Mouse (Mus musculus): ENCODE data around the gene Nme7. TPM values are rescaled to one million over a fixed set of nuclear protein-coding genes. Genes with fewer than 3 reads are reported as not detected.

The Nme7 gene
- total and polyA plus RNA-seq, 2 experiments from 2014 or later, result 17.6 to 25.8 TPM

GRCm38 (mm10) chr1:164315266-164315665 lies 11.3 kb downstream of the Nme7 start:
- Histone ChIP-seq H3K4me1 (ENCODE audit: insufficient read depth, low read length) (no peaks in the 10 kb centered on the region), H3K9me3 (ENCODE audit: low read length) (no peaks in the 10 kb centered on the region), H3K27ac (ENCODE audit: low read depth, low read length) (no peak overlapping the region), H3K36me3 (ENCODE audit: insufficient read depth, low read length) (peaks cover 12% of the 10 kb centered on the region), H3K4me3 (ENCODE audit: low read depth, low read length) (no peak overlapping the region), H3K27me3 (ENCODE audit: insufficient read depth, low read length) (no peaks in the 10 kb centered on the region), H3K9ac (replicated peaks; ENCODE audit: low read length, poor library complexity, severe bottlenecking) (no peak overlapping the region), H3K4me2 (ENCODE audit: low read depth, low read length, poor library complexity, severe bottlenecking) (no peak overlapping the region)
- DNase-seq (ENCODE audit: low spot score) (peak; percentile 34), ATAC-seq (ENCODE audit: low FRiP score) (no peak)
- peak; percentile 79 for TF ChIP-seq CTCF (IDR thresholded peaks at IDR 0.05)
- 75% methylated on average over 8 of the region's 8 CpGs for WGBS

- H3K27ac ChIP-seq (ENCODE audit: low read depth, low read length), result no peak overlapping the region
- peaks cover 12% of the 10 kb centered on the region for H3K36me3 ChIP-seq (ENCODE audit: insufficient read depth, low read length)
- ATAC-seq (ENCODE audit: low FRiP score) (peak; percentile 59), DNase-seq (ENCODE audit: low spot score) (peak; percentile 88)
- 19% methylated on average over 3 of the region's 3 CpGs for WGBS
- no peaks in the 10 kb centered on the region for H3K27me3 ChIP-seq (ENCODE audit: insufficient read depth, low read length)
- no peak overlapping the region for H3K9ac ChIP-seq (replicated peaks; ENCODE audit: low read length, poor library complexity, severe bottlenecking)
- H3K4me2 ChIP-seq (ENCODE audit: low read depth, low read length, poor library complexity, severe bottlenecking), result no peak overlapping the region
- H3K4me3 ChIP-seq (ENCODE audit: low read depth, low read length), result no peak overlapping the region
- no peaks in the 10 kb centered on the region for H3K9me3 ChIP-seq (ENCODE audit: low read length)
- TF ChIP-seq CTCF (IDR thresholded peaks at IDR 0.05), result peak; percentile 100
- H3K4me1 ChIP-seq (ENCODE audit: insufficient read depth, low read length), result no peaks in the 10 kb centered on the region
Measured at GRCm38 (mm10) chr1:164316697-164317096, 12.8 kb downstream of the Nme7 start.

GRCm38 (mm10) chr1:164317261-164317660 lies 13.3 kb downstream of the Nme7 start:
- 0 out of 2 replicates have a peak overlapping the region, but pooled peaks have one; percentile 13 for H3K9ac ChIP-seq (replicated peaks; ENCODE audit: low read length, poor library complexity, severe bottlenecking)
- no peaks in the 10 kb centered on the region for H3K27me3 ChIP-seq (ENCODE audit: insufficient read depth, low read length)
- DNase-seq (ENCODE audit: low spot score) (no peak), ATAC-seq (ENCODE audit: low FRiP score) (no peak)
- peaks cover 12% of the 10 kb centered on the region for H3K36me3 ChIP-seq (ENCODE audit: insufficient read depth, low read length)
- WGBS, result 87% methylated on average over 9 of the region's 9 CpGs
- H3K4me1 ChIP-seq (ENCODE audit: insufficient read depth, low read length), result no peaks in the 10 kb centered on the region
- TF ChIP-seq CTCF (IDR thresholded peaks at IDR 0.05), result no peak
- no peak overlapping the region for H3K4me2 ChIP-seq (ENCODE audit: low read depth, low read length, poor library complexity, severe bottlenecking)
- no peaks in the 10 kb centered on the region for H3K9me3 ChIP-seq (ENCODE audit: low read length)
- H3K4me3 ChIP-seq (ENCODE audit: low read depth, low read length), result no peak overlapping the region
- H3K27ac ChIP-seq (ENCODE audit: low read depth, low read length), result no peak overlapping the region

- Histone ChIP-seq H3K4me1 (ENCODE audit: insufficient read depth, low read length) (no peaks in the 10 kb centered on the region), H3K9me3 (ENCODE audit: low read length) (no peaks in the 10 kb centered on the region), H3K27ac (ENCODE audit: low read depth, low read length) (no peak overlapping the region), H3K9ac (replicated peaks; ENCODE audit: low read length, poor library complexity, severe bottlenecking) (no peak overlapping the region), H3K4me3 (ENCODE audit: low read depth, low read length) (no peak overlapping the region), H3K27me3 (ENCODE audit: insufficient read depth, low read length) (no peaks in the 10 kb centered on the region), H3K4me2 (ENCODE audit: low read depth, low read length, poor library complexity, severe bottlenecking) (no peak overlapping the region), H3K36me3 (ENCODE audit: insufficient read depth, low read length) (0 out of 2 replicates have a peak, but pooled peaks cover 5% of the 10 kb centered on the region)
- WGBS, result 89% methylated on average over 5 of the region's 5 CpGs
- DNase-seq (ENCODE audit: low spot score), result no peak
- no peak for TF ChIP-seq CTCF (IDR thresholded peaks at IDR 0.05)
- ATAC-seq (ENCODE audit: low FRiP score), result no peak
Measured at GRCm38 (mm10) chr1:164318474-164318873, 14.6 kb downstream of the Nme7 start.

- WGBS, result 77% methylated on average over 14 of the region's 14 CpGs
- Histone ChIP-seq H3K27ac (ENCODE audit: low read depth, low read length) (no peak overlapping the region), H3K36me3 (ENCODE audit: insufficient read depth, low read length) (no peaks in the 10 kb centered on the region), H3K4me3 (ENCODE audit: low read depth, low read length) (no peak overlapping the region), H3K9me3 (ENCODE audit: low read length) (no peaks in the 10 kb centered on the region), H3K9ac (replicated peaks; ENCODE audit: low read length, poor library complexity, severe bottlenecking) (no peak overlapping the region), H3K4me2 (ENCODE audit: low read depth, low read length, poor library complexity, severe bottlenecking) (no peak overlapping the region), H3K4me1 (ENCODE audit: insufficient read depth, low read length) (no peaks in the 10 kb centered on the region), H3K27me3 (ENCODE audit: insufficient read depth, low read length) (no peaks in the 10 kb centered on the region)
- no peak for TF ChIP-seq CTCF (IDR thresholded peaks at IDR 0.05)
- ATAC-seq (ENCODE audit: low FRiP score), result no peak
- no peak for DNase-seq (ENCODE audit: low spot score)
Measured at GRCm38 (mm10) chr1:164319542-164320140, 15.7 kb downstream of the Nme7 start.

GRCm38 (mm10) chr1:164320731-164321130 lies 16.8 kb downstream of the Nme7 start:
- TF ChIP-seq CTCF (IDR thresholded peaks at IDR 0.05), result no peak
- Histone ChIP-seq H3K36me3 (ENCODE audit: insufficient read depth, low read length) (no peaks in the 10 kb centered on the region), H3K27me3 (ENCODE audit: insufficient read depth, low read length) (no peaks in the 10 kb centered on the region), H3K4me3 (ENCODE audit: low read depth, low read length) (no peak overlapping the region), H3K4me1 (ENCODE audit: insufficient read depth, low read length) (no peaks in the 10 kb centered on the region), H3K4me2 (ENCODE audit: low read depth, low read length, poor library complexity, severe bottlenecking) (no peak overlapping the region), H3K9me3 (ENCODE audit: low read length) (no peaks in the 10 kb centered on the region), H3K9ac (replicated peaks; ENCODE audit: low read length, poor library complexity, severe bottlenecking) (no peak overlapping the region), H3K27ac (ENCODE audit: low read depth, low read length) (no peak overlapping the region)
- DNase-seq (ENCODE audit: low spot score) (peak; percentile 74), ATAC-seq (ENCODE audit: low FRiP score) (peak; percentile 21; the same call in 1 of the 2 replicates)
- 53% methylated on average over 5 of the region's 5 CpGs for WGBS

Measured in midbrain, postnatal 0 days (tissue).